Mouse (Mus musculus) bone marrow, adult 2 months (tissue): Measurements from ENCODE around the gene Doc2g.

Experiments
- CTCF ChIP-seq: fragments of 200-500 bp; IDR thresholded peaks from 2 replicates; pipeline ENCODE4 v1.5.1; 2011; ENCODE audit warnings: low read length, control low read depth; ENCODE audit not compliant: control insufficient read depth, insufficient read depth
- POLR2A ChIP-seq: fragments of 200-500 bp; IDR thresholded peaks from 2 replicates; pipeline ENCODE4 v1.6.1; 2011; ENCODE audit warnings: low read depth, mild to moderate bottlenecking, control low read depth, low read length, borderline replicate concordance; ENCODE audit not compliant: control insufficient read depth

DNA sequence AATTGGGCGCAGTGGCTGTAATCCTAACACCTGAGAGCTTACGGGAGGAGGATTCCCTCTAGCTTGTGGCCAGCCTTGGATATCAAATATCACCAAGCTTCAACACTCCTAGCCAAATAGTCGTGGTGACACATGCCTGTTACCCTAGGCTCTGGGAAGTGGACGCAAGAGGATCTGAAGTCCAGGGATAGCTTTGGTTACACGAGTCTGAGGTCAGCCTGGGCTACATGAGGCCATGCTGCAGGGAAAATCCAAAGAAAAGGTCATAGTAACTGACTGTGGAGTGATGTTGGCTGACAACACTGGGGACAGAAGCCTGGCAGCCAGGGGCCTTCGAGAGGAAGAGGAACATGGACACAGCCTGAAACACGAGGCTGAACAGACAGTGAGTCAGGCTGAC is 7.0 kb upstream of the Doc2g start:
- TF ChIP-seq CTCF (no peak), POLR2A (no peak)
